Mouse (Mus musculus): ENCODE results near the gene Dydc1. TPM values are rescaled to one million over a fixed set of nuclear protein-coding genes. Genes with fewer than 3 reads are reported as not detected.
A peak's percentile ranks its signal among the peaks of the same experiment; 100 is the strongest.
"Not testable (repeated sequence)": the region's sequence is repeated elsewhere in the genome, so short reads cannot be mapped to it uniquely, and the experiment has no call there.

Dydc1 gene
- polyA plus RNA-seq, 1 experiment from 2014 or later: not detected

DNA sequence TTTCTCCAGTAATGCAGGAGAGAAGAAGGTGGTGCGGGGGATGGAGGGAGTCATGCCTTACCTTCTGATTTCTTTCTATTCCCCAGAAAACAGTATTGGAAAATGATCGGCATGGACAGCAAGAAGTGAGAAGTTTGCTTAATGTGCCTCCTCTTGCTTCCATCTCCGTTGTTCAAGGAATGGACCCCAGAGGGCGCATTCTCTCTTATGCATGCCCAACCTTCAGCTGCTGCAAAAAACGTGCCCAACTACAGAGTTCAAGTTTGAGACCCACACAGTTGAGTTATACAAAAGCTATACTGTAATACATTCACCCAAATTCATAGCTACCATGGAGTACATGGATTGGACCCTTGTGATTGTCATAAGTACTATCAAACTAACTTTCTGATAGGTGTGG is 20.2 kb upstream of the Dydc1 start:
- TF ChIP-seq CTCF (IDR thresholded peaks at IDR 0.05): peak; percentile 58
- in situ Hi-C loops (cut with MboI; ENCODE audit: low pct_unique_long_range_greater_than_20kb): no loop called here
- ATAC-seq: no peak
- ChIA-PET CTCF (interaction anchor here (1.3 to 2.0 kb wide), 4 partner anchors 9 to 13 kb away, joined by 3 to 7 read pairs (median 5); no protein-coding TSS in a partner anchor), POLR2A (no interaction called here)
- DNase-seq (ENCODE audit: low read depth, low spot score): no peak
- H3K27me3 ChIP-seq: peaks cover 5% of the 10 kb centered on the region

DNA sequence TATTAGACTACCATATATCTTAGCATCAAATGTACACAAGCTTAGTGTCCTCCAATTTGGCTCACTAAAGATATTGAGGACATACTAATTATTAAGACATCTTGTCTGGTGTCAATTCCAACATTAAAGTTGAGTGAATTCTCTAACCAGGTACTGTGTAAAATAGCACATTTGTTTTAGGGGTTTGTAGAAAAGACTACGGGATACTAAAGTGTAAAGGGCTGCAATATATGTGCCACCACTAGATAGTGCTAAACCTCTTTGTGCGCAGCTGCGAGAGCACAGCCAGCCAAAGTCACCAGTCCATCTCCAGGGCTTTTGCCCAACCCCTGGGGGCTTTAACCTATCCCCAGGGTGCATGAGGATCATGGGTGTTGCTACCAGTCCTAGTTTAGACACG is 19.5 kb upstream of the Dydc1 start:
- DNase-seq (ENCODE audit: low read depth, low spot score); in situ Hi-C loops (cut with MboI; ENCODE audit: low pct_unique_long_range_greater_than_20kb); POLR2A ChIA-PET; ATAC-seq; H3K27me3 ChIP-seq: not testable (repeated sequence)
- peak; percentile 18 for TF ChIP-seq CTCF (IDR thresholded peaks at IDR 0.05)
- CTCF ChIA-PET: interaction anchor here (1.4 to 2.0 kb wide), 3 partner anchors 10 to 13 kb away, joined by 5 to 7 read pairs (median 5); no protein-coding TSS in a partner anchor

DNA sequence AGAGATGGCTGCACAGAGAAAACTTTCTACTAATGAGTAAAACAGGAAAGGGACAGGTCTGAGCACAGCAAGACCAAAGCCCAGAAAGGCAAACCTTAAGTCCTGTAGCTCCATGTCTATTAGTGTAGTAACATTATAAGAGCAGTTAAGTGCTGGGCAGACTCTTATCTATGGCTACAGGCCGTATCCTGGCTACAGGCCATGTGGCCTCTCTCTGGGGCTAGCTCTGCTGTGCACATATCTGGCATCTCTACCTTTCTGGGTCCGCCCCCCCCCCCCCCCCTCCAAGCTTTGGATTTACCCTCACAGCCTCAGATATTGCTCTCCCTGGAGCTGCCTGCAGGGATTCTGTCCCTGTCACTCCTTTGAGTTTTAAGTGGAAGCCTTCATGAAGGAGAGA is 7.5 kb upstream of the Dydc1 start:
- in situ Hi-C loops (cut with MboI; ENCODE audit: low pct_unique_long_range_greater_than_20kb): no loop called here
- DNase-seq (ENCODE audit: low read depth, low spot score) (no peak), ATAC-seq (no peak)
- H3K27me3 ChIP-seq: peaks cover 8% of the 10 kb centered on the region
- TF ChIP-seq CTCF (IDR thresholded peaks at IDR 0.05): no peak
- ChIA-PET CTCF (interaction anchor here (2.3 kb wide), 1 partner anchor 13 kb away, joined by 7 read pairs; no protein-coding TSS in a partner anchor), POLR2A (no interaction called here)

DNA sequence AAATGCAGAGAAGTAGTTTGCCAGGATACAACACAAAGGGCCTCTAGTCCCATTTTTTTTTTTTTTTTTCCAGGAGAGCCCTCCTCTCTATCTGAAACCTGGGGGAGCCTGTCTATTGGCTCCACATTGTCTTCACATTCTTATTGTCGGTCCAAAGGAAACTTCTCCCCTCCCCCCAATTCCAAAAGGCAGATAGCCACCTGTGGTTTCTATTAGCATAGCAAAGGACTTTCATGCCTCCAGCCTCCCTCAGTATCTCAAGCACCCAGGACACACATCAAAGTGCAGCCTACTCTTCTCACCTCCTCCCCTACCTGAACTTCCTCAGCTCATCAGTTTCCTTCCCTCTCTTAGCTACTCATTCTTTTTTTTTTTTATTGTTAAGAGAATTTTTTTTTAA is 6.3 kb upstream of the Dydc1 start:
- CTCF ChIA-PET: interaction anchor here (2.3 kb wide), 1 partner anchor 14 kb away, joined by 7 read pairs; no protein-coding TSS in a partner anchor
- POLR2A ChIA-PET: no interaction called here
- in situ Hi-C loops (cut with MboI; ENCODE audit: low pct_unique_long_range_greater_than_20kb): no loop called here
- no peak for TF ChIP-seq CTCF (IDR thresholded peaks at IDR 0.05)
- ATAC-seq (no peak), DNase-seq (ENCODE audit: low read depth, low spot score) (no peak)
- peaks cover 10% of the 10 kb centered on the region for H3K27me3 ChIP-seq

DNA sequence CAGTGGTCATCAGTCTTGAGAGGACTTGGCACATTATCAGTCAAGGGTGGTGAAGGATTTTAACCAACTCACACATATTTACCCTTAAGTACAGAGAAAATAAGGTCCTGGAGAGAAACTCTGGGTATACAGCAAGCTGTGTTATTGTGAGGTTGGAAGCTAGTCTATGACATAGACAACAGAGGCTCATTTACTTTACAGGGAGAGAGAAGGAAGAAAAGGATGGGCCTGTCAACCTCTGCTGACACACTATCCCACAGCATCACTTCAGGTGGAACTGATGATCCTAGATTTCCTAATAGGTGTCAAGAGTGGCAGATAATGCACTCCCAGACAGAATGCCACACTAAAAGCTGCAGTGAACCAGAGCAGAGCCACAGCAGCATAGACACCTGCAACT is 3.6 kb upstream of the Dydc1 start, which contains the start of gene Dydc2:
Gene Dydc2, minus strand, starts transcription at position 101 of the 400 bp plus-strand sequence.
- POLR2A ChIA-PET: no interaction called here
- CTCF ChIA-PET: no interaction called here
- ATAC-seq (no peak), DNase-seq (ENCODE audit: low read depth, low spot score) (no peak)
- in situ Hi-C loops (cut with MboI; ENCODE audit: low pct_unique_long_range_greater_than_20kb): no loop called here
- H3K27me3 ChIP-seq: peaks cover 17% of the 10 kb centered on the region
- no peak for TF ChIP-seq CTCF (IDR thresholded peaks at IDR 0.05)

DNA sequence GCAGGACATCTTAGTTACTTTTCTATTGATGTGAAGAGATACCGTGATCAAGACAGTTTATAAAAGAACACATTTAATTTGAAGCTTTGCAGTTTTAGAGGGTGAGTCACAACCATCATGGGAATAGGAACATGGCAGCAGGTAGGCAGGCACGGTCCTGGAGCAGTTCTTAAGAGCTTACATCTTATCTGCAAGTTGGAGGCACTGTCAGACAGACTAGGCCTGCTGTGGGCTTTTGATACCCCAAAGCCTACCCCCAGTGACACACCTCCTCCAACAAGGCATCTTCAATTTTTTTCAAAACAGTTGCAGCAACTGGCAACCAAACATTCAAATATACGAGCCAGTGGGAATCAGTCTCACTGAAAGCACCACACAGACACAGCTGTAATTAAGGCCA is 2.4 kb upstream of the Dydc1 start:
- CTCF ChIA-PET: interaction anchor here (1.1 to 1.5 kb wide), 2 partner anchors 8 to 20 kb away, joined by 3 to 4 read pairs; no protein-coding TSS in a partner anchor
- peaks cover 26% of the 10 kb centered on the region for H3K27me3 ChIP-seq
- no peak for TF ChIP-seq CTCF (IDR thresholded peaks at IDR 0.05)
- no peak for ATAC-seq
- DNase-seq (ENCODE audit: low read depth, low spot score): no peak
- in situ Hi-C loops (cut with MboI; ENCODE audit: low pct_unique_long_range_greater_than_20kb): no loop called here
- POLR2A ChIA-PET: no interaction called here

DNA sequence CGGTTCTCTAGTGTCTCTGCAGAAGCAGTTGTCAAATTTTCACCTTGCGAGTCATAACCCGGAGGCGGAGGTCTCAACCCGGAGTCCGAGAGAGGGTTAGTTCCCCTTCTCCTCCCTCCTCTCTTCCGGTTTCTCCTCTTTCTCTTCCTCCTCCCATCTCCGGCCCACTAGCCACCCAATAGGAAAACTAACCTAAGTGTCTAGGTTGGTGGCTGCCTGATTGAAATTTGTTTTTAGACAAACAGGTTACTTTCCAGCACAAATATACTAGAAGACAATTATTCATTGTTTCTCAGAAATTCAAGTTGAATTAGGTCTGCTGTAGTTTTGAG is 199 bp downstream of the Dydc1 start:
- H3K27me3 ChIP-seq: peaks cover 29% of the 10 kb centered on the region
- CTCF ChIA-PET: no interaction called here
- in situ Hi-C loops (cut with MboI; ENCODE audit: low pct_unique_long_range_greater_than_20kb): no loop called here
- DNase-seq (ENCODE audit: low read depth, low spot score): no peak
- TF ChIP-seq CTCF (IDR thresholded peaks at IDR 0.05): no peak
- POLR2A ChIA-PET: no interaction called here
- no peak for ATAC-seq

DNA sequence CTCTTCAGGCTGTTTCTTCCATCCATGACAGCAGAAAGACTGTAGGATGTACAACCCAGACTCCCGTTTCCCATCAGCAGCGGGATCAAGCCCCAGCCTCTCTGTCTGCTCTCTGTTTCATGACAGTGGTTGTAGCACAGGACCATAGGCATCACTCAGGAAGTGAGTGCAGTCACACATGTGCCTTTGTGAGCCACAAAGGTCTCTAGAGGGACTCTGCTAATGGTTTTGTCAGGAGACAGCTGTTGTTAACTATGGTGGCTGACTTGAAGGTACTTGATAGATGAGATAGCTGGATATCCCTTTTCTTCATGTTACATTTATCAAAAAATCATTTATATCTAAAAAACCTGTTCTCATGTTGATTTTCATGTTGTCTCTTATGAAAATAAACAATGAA is 9.7 kb downstream of the Dydc1 start:
- DNase-seq (ENCODE audit: low read depth, low spot score) (no peak), ATAC-seq (no peak)
- CTCF ChIA-PET: interaction anchor here (1.1 kb wide), 1 partner anchor 8 kb away, joined by 3 read pairs; no protein-coding TSS in a partner anchor
- POLR2A ChIA-PET: no interaction called here
- in situ Hi-C loops (cut with MboI; ENCODE audit: low pct_unique_long_range_greater_than_20kb): no loop called here
- peaks cover 60% of the 10 kb centered on the region for H3K27me3 ChIP-seq
- TF ChIP-seq CTCF (IDR thresholded peaks at IDR 0.05): no peak

DNA sequence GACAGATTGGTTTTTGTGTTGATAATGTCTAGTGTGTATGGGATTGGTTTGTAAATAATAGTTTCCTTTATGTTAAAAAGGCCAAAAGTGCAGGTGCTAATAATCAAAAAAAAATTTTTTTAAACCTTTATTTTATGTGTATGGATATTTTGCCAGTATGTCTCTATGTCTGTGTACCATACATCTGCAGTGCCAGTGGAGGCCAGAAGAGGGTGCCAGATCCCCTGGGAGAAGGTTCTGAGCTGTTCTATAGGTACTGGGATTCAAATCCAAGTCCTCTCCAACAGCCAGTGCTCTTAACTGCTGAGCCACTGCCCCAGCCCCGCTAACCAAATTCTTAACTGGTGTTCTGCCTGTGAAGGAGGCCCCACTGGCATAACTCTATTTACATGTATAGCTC is 14.8 kb downstream of the Dydc1 start:
- ATAC-seq: no peak
- TF ChIP-seq CTCF (IDR thresholded peaks at IDR 0.05): peak; percentile 50
- ChIA-PET POLR2A (no interaction called here), CTCF (interaction anchor here (1.4 kb wide), 1 partner anchor 9 kb away, joined by 3 read pairs; no protein-coding TSS in a partner anchor)
- DNase-seq (ENCODE audit: low read depth, low spot score): no peak
- in situ Hi-C loops (cut with MboI; ENCODE audit: low pct_unique_long_range_greater_than_20kb): no loop called here
- peaks cover 48% of the 10 kb centered on the region for H3K27me3 ChIP-seq

DNA sequence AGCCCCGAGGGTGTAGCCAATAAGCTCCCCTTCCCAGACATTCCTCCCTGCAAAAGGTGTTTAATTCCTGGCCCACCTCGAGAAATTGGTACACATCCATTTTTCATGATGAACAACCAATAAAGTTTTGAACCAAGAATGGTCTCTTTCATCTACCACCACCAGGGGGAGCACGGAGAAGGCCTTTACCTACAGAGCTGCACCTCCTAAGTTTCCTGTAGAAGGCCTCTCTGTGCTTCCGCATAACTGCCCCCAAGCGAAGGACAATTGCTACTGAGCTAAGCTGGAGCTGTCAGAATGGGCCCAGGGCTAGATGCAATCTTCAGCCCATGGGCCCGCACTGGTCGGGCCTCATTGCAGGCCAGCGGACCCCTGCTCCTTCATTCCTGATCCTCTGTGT is 18.1 kb downstream of the Dydc1 start:
- in situ Hi-C loops (cut with MboI; ENCODE audit: low pct_unique_long_range_greater_than_20kb): loop anchor here (5.0 kb wide), 1 partner anchor 72 kb away; no protein-coding TSS in a partner anchor
- ChIA-PET CTCF (interaction anchor here (1.0 to 2.8 kb wide), 5 partner anchors 8 to 72 kb away, joined by 3 to 8 read pairs (median 6); no protein-coding TSS in a partner anchor), POLR2A (interaction anchor here (0.6 kb wide), 1 partner anchor 396 kb away, joined by 5 read pairs; no protein-coding TSS in a partner anchor)
- peak; percentile 69 for TF ChIP-seq CTCF (IDR thresholded peaks at IDR 0.05)
- DNase-seq (ENCODE audit: low read depth, low spot score) (no peak), ATAC-seq (no peak)
- peaks cover 48% of the 10 kb centered on the region for H3K27me3 ChIP-seq

DNA sequence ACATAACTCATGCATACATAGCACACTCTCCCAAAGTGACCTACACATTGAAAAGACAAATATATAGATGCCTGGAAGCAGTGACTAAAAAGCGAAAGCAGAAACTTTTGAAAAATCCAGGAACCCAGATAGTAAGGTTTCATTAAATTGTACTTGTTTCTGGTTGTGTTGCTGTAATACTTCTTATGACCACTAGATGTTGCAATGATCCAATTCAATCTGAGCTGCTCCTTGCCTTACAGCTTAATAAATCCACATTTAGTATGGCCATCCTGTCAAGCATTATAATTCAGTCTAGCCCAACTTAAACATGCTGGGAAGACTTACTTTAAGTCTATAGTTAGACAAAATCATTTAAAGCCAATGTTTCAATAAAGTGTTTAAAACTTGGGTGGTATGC is 21.4 kb downstream of the Dydc1 start:
- no peak for DNase-seq (ENCODE audit: low read depth, low spot score)
- CTCF ChIA-PET: interaction anchor here (0.9 to 1.6 kb wide), 6 partner anchors 9 to 67 kb away, joined by 3 to 7 read pairs (median 4); partner anchors contain the start of gene Mat1a
- peaks cover 41% of the 10 kb centered on the region for H3K27me3 ChIP-seq
- peak; percentile 59 for TF ChIP-seq CTCF (IDR thresholded peaks at IDR 0.05)
- in situ Hi-C loops (cut with MboI; ENCODE audit: low pct_unique_long_range_greater_than_20kb): loop anchor here (5.0 kb wide), 1 partner anchor 68 kb away; no protein-coding TSS in a partner anchor
- ATAC-seq: no peak
- POLR2A ChIA-PET: no interaction called here
